Mouse (Mus musculus): ENCODE data around the gene Xpa. TPM values are rescaled to one million over a fixed set of nuclear protein-coding genes. Genes with fewer than 3 reads are reported as not detected.
A peak's percentile ranks its signal among the peaks of the same experiment; 100 is the strongest.

The Xpa gene
- total and polyA plus RNA-seq, 2 experiments: 10.3 to 18.7 TPM

GRCm38 (mm10) chr4:46176313-46176712, 19.8 kb downstream of the Xpa start:
- DNase-seq (ENCODE audit: extremely low read depth, low read depth, low spot score): no peak
- no peaks in the 10 kb centered on the region for H3K79me2 ChIP-seq (ENCODE audit: control insufficient read depth, insufficient read depth, low read length)
- peaks cover 50% of the 10 kb centered on the region for H3K36me3 ChIP-seq (ENCODE audit: control insufficient read depth, insufficient read depth, low read length)
- no peak overlapping the region for H3K27ac ChIP-seq (replicated peaks; ENCODE audit: insufficient read depth, low read depth, low read length)
- H3K4me3 ChIP-seq (ENCODE audit: insufficient read depth, low read depth, low read length): no peak overlapping the region
- no peaks in the 10 kb centered on the region for H3K27me3 ChIP-seq (ENCODE audit: control insufficient read depth, insufficient read depth, low read length)
- H3K9ac ChIP-seq (ENCODE audit: low read depth, low read length): no peak overlapping the region
- WGBS: 84% methylated on average over 4 of the region's 4 CpGs
- H3K4me1 ChIP-seq (ENCODE audit: control insufficient read depth, insufficient read depth, low read length): no peaks in the 10 kb centered on the region
- TF ChIP-seq CTCF (IDR thresholded peaks at IDR 0.05; ENCODE audit: low read depth, low read length) (peak; percentile 27; the same call in 1 of the 2 replicates), POLR2A (IDR thresholded peaks at IDR 0.05; ENCODE audit: extremely low read depth, insufficient read depth, low read length) (no peak)

- Histone ChIP-seq H3K79me2 (ENCODE audit: control insufficient read depth, insufficient read depth, low read length) (no peaks in the 10 kb centered on the region), H3K9ac (ENCODE audit: low read depth, low read length) (no peak overlapping the region), H3K27ac (replicated peaks; ENCODE audit: insufficient read depth, low read depth, low read length) (no peak overlapping the region), H3K4me3 (ENCODE audit: insufficient read depth, low read depth, low read length) (no peak overlapping the region), H3K36me3 (ENCODE audit: control insufficient read depth, insufficient read depth, low read length) (peaks cover 66% of the 10 kb centered on the region), H3K27me3 (ENCODE audit: control insufficient read depth, insufficient read depth, low read length) (no peaks in the 10 kb centered on the region), H3K4me1 (ENCODE audit: control insufficient read depth, insufficient read depth, low read length) (no peaks in the 10 kb centered on the region)
- 65% methylated on average over 7 of the region's 7 CpGs for WGBS
- no peak for DNase-seq (ENCODE audit: extremely low read depth, low read depth, low spot score)
- TF ChIP-seq POLR2A (IDR thresholded peaks at IDR 0.05; ENCODE audit: extremely low read depth, insufficient read depth, low read length): no peak
- TF ChIP-seq CTCF (IDR thresholded peaks at IDR 0.05; ENCODE audit: low read depth, low read length): no peak
These were observed 24.4 kb downstream of the Xpa start for GRCm38 (mm10) chr4:46171761-46172160.

GRCm38 (mm10) chr4:46165831-46166230, 30.3 kb downstream of the Xpa start:
- Histone ChIP-seq H3K36me3 (ENCODE audit: control insufficient read depth, insufficient read depth, low read length) (peaks cover 69% of the 10 kb centered on the region), H3K4me1 (ENCODE audit: control insufficient read depth, insufficient read depth, low read length) (no peaks in the 10 kb centered on the region)
- WGBS: 95% methylated on average over 5 of the region's 5 CpGs

GRCm38 (mm10) chr4:46164027-46164426, 32.1 kb downstream of the Xpa start:
- Histone ChIP-seq H3K27ac (replicated peaks; ENCODE audit: insufficient read depth, low read depth, low read length) (no peak overlapping the region), H3K36me3 (ENCODE audit: control insufficient read depth, insufficient read depth, low read length) (peaks cover 61% of the 10 kb centered on the region)
- WGBS: 90% methylated on average over 2 of the region's 2 CpGs

More at GRCm38 (mm10) chr4:46165831-46166230, 30.3 kb downstream of the Xpa start:
- H3K4me3 ChIP-seq (ENCODE audit: insufficient read depth, low read depth, low read length): no peak overlapping the region
- no peaks in the 10 kb centered on the region for H3K27me3 ChIP-seq (ENCODE audit: control insufficient read depth, insufficient read depth, low read length)
- H3K79me2 ChIP-seq (ENCODE audit: control insufficient read depth, insufficient read depth, low read length): no peaks in the 10 kb centered on the region
- no peak overlapping the region for H3K9ac ChIP-seq (ENCODE audit: low read depth, low read length)
- DNase-seq (ENCODE audit: extremely low read depth, low read depth, low spot score): no peak
- no peak overlapping the region for H3K27ac ChIP-seq (replicated peaks; ENCODE audit: insufficient read depth, low read depth, low read length)
- TF ChIP-seq CTCF (IDR thresholded peaks at IDR 0.05; ENCODE audit: low read depth, low read length) (no peak), POLR2A (IDR thresholded peaks at IDR 0.05; ENCODE audit: extremely low read depth, insufficient read depth, low read length) (no peak)

GRCm38 (mm10) chr4:46151903-46152544, 44.1 kb downstream of the Xpa start:
- WGBS: 93% methylated on average over 12 of the region's 12 CpGs
- no peak overlapping the region for H3K27ac ChIP-seq (replicated peaks; ENCODE audit: insufficient read depth, low read depth, low read length)
- no peaks in the 10 kb centered on the region for H3K4me1 ChIP-seq (ENCODE audit: control insufficient read depth, insufficient read depth, low read length)
- TF ChIP-seq POLR2A (IDR thresholded peaks at IDR 0.05; ENCODE audit: extremely low read depth, insufficient read depth, low read length) (no peak), CTCF (IDR thresholded peaks at IDR 0.05; ENCODE audit: low read depth, low read length) (no peak)
- H3K36me3 ChIP-seq (ENCODE audit: control insufficient read depth, insufficient read depth, low read length): peaks cover 61% of the 10 kb centered on the region
- H3K9ac ChIP-seq (ENCODE audit: low read depth, low read length): no peak overlapping the region
- H3K4me3 ChIP-seq (ENCODE audit: insufficient read depth, low read depth, low read length): no peak overlapping the region
- no peaks in the 10 kb centered on the region for H3K27me3 ChIP-seq (ENCODE audit: control insufficient read depth, insufficient read depth, low read length)
- H3K79me2 ChIP-seq (ENCODE audit: control insufficient read depth, insufficient read depth, low read length): no peaks in the 10 kb centered on the region
- DNase-seq (ENCODE audit: extremely low read depth, low read depth, low spot score): no peak

More at GRCm38 (mm10) chr4:46164027-46164426, 32.1 kb downstream of the Xpa start:
- Histone ChIP-seq H3K79me2 (ENCODE audit: control insufficient read depth, insufficient read depth, low read length) (no peaks in the 10 kb centered on the region), H3K4me3 (ENCODE audit: insufficient read depth, low read depth, low read length) (no peak overlapping the region), H3K27me3 (ENCODE audit: control insufficient read depth, insufficient read depth, low read length) (no peaks in the 10 kb centered on the region), H3K4me1 (ENCODE audit: control insufficient read depth, insufficient read depth, low read length) (no peaks in the 10 kb centered on the region), H3K9ac (ENCODE audit: low read depth, low read length) (no peak overlapping the region)
- no peak for TF ChIP-seq POLR2A (IDR thresholded peaks at IDR 0.05; ENCODE audit: extremely low read depth, insufficient read depth, low read length)
- TF ChIP-seq CTCF (IDR thresholded peaks at IDR 0.05; ENCODE audit: low read depth, low read length): no peak
- no peak for DNase-seq (ENCODE audit: extremely low read depth, low read depth, low spot score)

- DNase-seq (ENCODE audit: extremely low read depth, low read depth, low spot score): no peak
- no peak overlapping the region for H3K4me3 ChIP-seq (ENCODE audit: insufficient read depth, low read depth, low read length)
- TF ChIP-seq POLR2A (IDR thresholded peaks at IDR 0.05; ENCODE audit: extremely low read depth, insufficient read depth, low read length) (no peak), CTCF (IDR thresholded peaks at IDR 0.05; ENCODE audit: low read depth, low read length) (no peak)
- H3K27ac ChIP-seq (replicated peaks; ENCODE audit: insufficient read depth, low read depth, low read length): no peak overlapping the region
- 89% methylated on average over 1 of the region's 1 CpGs for WGBS
- peaks cover 11% of the 10 kb centered on the region; the same call in 1 of the 2 replicates for H3K79me2 ChIP-seq (ENCODE audit: control insufficient read depth, insufficient read depth, low read length)
- peaks cover 37% of the 10 kb centered on the region for H3K36me3 ChIP-seq (ENCODE audit: control insufficient read depth, insufficient read depth, low read length)
- no peak overlapping the region for H3K9ac ChIP-seq (ENCODE audit: low read depth, low read length)
- no peaks in the 10 kb centered on the region for H3K4me1 ChIP-seq (ENCODE audit: control insufficient read depth, insufficient read depth, low read length)
- no peaks in the 10 kb centered on the region for H3K27me3 ChIP-seq (ENCODE audit: control insufficient read depth, insufficient read depth, low read length)
These were observed 49.2 kb downstream of the Xpa start for GRCm38 (mm10) chr4:46146881-46147280.
